Mouse (Mus musculus) R1 (cell line): Measurements from ENCODE around the gene Sorbs2.

Experiments
- DNase-seq: peaks from one replicate; pipeline ENCODE4 v3.0.0-alpha.2; 2018; ENCODE audit warnings: low read depth, low spot score

The Sorbs2 gene

GRCm38 (mm10) chr8:45833896-45834295, 326.3 kb downstream of the Sorbs2 start:
- no peak for DNase-seq

GRCm38 (mm10) chr8:45843306-45843705, 335.7 kb downstream of the Sorbs2 start:
- DNase-seq, result no peak

GRCm38 (mm10) chr8:45844097-45844885, 336.7 kb downstream of the Sorbs2 start:
- no peak for DNase-seq

GRCm38 (mm10) chr8:45844911-45845481, 337.4 kb downstream of the Sorbs2 start:
- no peak for DNase-seq

GRCm38 (mm10) chr8:45845906-45846305, 338.3 kb downstream of the Sorbs2 start:
- DNase-seq, result no peak

- DNase-seq, result no peak
These were observed 347.5 kb downstream of the Sorbs2 start for GRCm38 (mm10) chr8:45855118-45855517.

- DNase-seq, result peak; percentile 86
These were observed 350.1 kb downstream of the Sorbs2 start for GRCm38 (mm10) chr8:45857734-45858133.

GRCm38 (mm10) chr8:45858391-45858790, 350.8 kb downstream of the Sorbs2 start:
- DNase-seq, result peak; percentile 50

- DNase-seq, result peak; percentile 27
These were observed 364.0 kb downstream of the Sorbs2 start for GRCm38 (mm10) chr8:45871587-45871986.

GRCm38 (mm10) chr8:45872077-45872476, 364.5 kb downstream of the Sorbs2 start:
- no peak for DNase-seq

- peak; percentile 35 for DNase-seq
These were observed 367.5 kb downstream of the Sorbs2 start for GRCm38 (mm10) chr8:45874945-45875626.

- DNase-seq, result no peak
These were observed 368.8 kb downstream of the Sorbs2 start for GRCm38 (mm10) chr8:45876397-45876796.
